Mouse (Mus musculus): ENCODE data around the gene Kcnrg.
"Not testable (repeated sequence)": the region's sequence is repeated elsewhere in the genome, so short reads cannot be mapped to it uniquely, and the experiment has no call there.

DNA sequence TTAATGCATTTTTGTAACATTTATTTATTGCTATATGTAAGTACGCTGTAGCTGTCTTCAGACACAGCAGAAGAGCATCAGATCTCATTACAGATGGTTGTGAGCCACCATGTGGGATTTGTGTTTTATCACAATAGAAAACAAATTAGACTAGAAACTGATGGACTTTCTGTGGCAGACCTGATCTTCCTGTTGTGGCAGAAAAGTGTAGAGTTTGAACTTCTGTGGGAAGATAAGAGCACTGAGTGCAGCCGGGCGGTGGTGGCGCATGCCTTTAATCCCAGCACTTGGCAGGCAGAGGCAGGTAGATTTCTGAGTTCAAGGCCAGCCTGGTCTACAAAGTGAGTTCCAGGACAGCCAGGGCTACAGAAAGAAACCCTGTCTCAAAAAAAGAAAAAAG is 41.0 kb upstream of the Kcnrg start:
- not testable (repeated sequence) for TF ChIP-seq E2F4 (IDR thresholded peaks at IDR 0.05; ENCODE audit: insufficient read depth); CEBPB (IDR thresholded peaks at IDR 0.05; ENCODE audit: insufficient read depth, poor library complexity, severe bottlenecking); POLR2A (IDR thresholded peaks at IDR 0.05; ENCODE audit: insufficient read length, low read depth); TCF12 (IDR thresholded peaks at IDR 0.05; ENCODE audit: insufficient read depth, poor library complexity, severe bottlenecking); MYOG (IDR thresholded peaks at IDR 0.05; ENCODE audit: control insufficient read depth in 1 of 3, insufficient read depth in 1 of 3, insufficient read length in 2 of 3, low read depth in 2 of 3); POLR2AphosphoS2 (IDR thresholded peaks at IDR 0.05; ENCODE audit: insufficient read length, low read depth); USF1 (IDR thresholded peaks at IDR 0.05; ENCODE audit: low read depth); MAX (IDR thresholded peaks at IDR 0.05; ENCODE audit: low read depth); TCF3 (IDR thresholded peaks at IDR 0.05; ENCODE audit: insufficient read length, low read depth); MYOD1 (IDR thresholded peaks at IDR 0.05; ENCODE audit: control insufficient read depth in 1 of 3, insufficient read length in 2 of 3, low read depth in 2 of 3); SRF (IDR thresholded peaks at IDR 0.05; ENCODE audit: control insufficient read depth, insufficient read length, low read depth); REST (IDR thresholded peaks at IDR 0.05; ENCODE audit: insufficient read depth, insufficient read length)

All from myocyte (in vitro differentiated cells).